Mouse (Mus musculus) thymus, adult 2 months (tissue): ENCODE results near the gene Pip4k2a.

Experiments
- CTCF ChIP-seq: fragments of 200-500 bp; IDR thresholded peaks from 2 replicates; pipeline ENCODE4 v1.5.1; 2012; ENCODE audit warnings: mild to moderate bottlenecking, control low read depth, low read length, moderate library complexity, borderline replicate concordance; ENCODE audit not compliant: control insufficient read depth, poor library complexity, insufficient read depth; ENCODE audit errors: extremely low read depth
- POLR2A ChIP-seq: fragments of 200-500 bp; IDR thresholded peaks from 2 replicates; pipeline ENCODE4 v1.6.1; 2012; ENCODE audit warnings: mild to moderate bottlenecking, low read length, control low read depth, moderate library complexity; ENCODE audit not compliant: control insufficient read depth, poor library complexity, insufficient read depth; ENCODE audit errors: extremely low read depth

DNA sequence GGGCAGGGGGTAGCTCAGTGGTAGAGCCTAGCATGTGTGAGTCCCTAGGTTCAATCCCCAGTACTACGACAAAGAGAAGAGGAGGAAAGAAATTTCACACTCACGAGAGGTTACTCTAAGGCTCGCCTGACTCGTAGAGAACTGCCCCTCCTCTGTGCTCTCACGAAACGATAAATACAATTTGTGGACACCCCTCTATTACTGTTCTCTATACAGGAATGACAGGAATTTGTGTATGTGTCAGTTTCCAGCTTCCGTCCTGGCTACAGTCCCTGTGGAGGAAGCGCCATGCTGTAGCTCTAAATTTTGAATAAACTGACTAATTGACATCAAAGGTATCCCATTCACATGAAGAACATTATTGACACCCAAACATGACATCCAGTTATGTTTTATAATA is 90.7 kb downstream of the Pip4k2a start:
- TF ChIP-seq POLR2A, result no peak
- TF ChIP-seq CTCF, result no peak
